Mouse (Mus musculus) Muller cell, postnatal 12 days (primary cell): ENCODE results near the gene Zdhhc6.

ENCODE experiments used
- DNase-seq: peaks from one replicate; pipeline ENCODE4 v3.0.0-alpha.2; 2015; ENCODE audit errors: inconsistent ontology term

Gene Zdhhc6

DNA sequence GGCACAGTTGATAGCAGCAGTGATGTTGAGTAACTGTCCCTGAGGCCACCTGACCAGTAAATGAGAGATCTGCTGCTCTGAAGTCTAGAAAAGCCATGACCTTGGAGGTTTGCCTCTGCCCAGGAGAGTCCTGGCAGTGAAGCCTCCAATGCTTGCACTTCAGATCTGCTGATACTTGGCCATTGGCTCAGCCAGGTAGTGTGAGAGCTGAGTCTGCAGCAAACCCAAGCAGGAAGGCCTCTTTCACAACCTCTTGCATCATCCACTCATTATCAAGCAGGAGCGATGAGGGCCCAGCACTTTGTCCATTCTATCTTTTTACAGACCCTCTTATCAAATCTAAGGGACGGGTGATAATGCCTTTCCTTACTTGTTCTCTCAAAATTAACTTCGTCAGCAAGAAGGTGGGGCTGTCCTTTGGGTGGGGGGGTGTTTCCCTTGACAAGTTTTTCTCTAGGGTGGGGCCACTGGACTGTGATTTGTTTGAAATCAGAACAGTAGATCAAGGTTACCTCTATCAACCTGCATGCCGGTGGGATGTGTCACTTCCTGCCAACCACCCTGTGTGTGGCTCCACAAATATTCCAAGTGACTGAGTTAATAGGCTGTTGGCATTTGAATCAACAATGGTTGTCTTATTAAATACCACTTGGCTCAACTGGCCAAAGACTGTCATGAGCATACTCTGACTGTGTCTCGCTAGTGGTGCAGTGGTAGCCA lies 58.0 kb downstream of the Zdhhc6 start:
- peak; percentile 83 for DNase-seq

DNA sequence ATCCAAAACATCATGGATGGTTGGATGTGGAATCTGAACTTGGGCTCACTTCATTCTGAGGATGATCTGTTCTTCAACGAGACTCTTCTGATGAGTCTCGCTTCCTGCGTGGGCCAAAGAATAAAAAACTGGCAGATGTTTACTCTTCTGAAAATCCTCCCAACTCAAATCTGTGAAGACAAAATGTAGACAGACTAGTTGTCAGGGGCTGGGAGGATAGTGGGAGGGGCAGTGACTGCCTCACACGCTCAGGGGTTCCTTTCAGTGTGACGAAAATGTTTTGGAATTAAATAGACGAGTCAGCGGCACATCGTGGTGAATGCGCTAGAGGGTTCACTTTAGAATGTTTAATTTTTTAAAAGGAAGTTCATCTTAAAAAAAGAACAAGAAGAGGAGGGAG lies 59.7 kb downstream of the Zdhhc6 start:
- DNase-seq = no peak

DNA sequence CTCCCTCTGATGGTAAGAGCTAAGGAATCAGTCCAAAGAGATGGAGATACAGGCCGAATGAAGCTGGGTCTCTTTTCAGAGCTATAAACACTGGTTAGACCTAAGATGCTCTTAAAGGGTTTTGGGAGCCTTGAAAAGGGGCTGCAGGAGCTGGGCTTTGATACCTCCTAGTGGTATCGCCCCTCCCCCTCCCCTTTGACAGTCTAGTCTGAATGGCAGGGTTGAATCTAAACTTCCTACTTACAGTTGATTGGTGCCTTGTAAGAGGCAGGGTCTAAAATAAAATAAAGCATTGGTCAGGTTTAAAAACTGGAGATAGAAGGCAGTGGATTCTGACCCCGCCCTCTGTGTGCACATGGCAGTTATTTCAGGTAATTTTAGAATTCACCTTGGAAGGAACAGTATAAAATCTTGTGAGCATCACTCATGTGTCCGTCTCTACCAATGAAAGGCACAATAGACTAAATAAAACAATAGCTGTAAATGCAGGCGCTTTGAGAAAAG lies 61.3 kb downstream of the Zdhhc6 start:
- DNase-seq = peak; percentile 66

DNA sequence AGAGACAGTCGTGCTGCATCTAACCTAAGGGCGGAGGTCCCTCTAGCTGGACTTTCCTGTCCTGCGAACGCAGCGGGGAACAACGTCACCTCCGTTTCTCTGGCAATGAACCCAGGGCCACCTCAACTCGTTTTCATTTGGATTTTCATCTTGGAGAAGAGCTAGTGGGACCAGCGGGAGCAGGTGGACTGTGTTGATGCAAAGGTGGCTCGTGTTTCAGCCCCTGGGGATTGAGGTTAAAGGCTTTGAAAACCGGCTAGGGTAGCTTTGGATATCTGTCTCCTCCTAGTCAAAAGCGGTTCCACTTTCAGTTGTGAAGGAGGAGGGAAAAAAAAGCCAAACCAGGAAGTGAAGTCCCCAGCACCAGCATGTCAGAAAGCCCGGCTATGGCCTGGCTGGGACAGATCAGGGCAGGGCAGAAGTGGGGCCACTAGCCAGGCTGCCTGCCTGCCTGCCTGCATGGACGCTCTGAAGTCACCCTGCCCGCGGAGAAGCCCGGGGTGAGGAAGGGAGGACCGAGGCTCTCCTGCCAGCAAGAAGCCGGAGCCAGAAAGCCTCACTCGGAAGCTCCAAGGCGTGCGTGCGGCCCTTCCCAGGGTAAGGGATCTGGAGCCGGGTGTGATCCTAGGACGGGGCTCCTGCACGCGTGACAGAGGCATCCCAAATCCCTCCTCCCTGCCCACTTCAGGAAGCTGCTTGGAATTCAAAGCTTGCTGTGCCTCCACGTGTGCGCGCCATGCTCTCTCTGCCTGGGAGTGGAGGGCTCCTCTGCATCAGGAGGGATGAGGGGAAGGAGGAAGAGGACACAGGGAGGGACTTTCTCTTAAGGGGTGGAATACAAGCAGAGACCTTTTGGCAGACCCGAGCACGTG lies 62.0 kb downstream of the Zdhhc6 start:
- DNase-seq = peak; percentile 78

DNA sequence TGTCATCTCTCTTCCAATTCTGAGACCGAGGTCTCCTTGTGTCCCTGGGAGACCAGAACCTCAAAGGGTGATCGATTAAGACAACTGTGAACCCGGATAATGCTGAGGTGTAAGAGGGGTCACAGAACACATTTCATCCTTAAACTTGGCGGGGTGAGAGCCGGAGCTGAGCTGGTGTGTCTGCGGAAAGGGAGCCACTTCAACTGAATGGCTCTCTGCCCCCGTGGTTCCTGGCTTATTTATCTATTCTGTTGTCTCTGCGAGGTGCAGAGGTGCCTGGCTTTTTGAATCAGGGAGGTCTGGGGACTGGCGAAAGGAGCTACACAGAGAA lies 62.6 kb downstream of the Zdhhc6 start:
- DNase-seq = no peak

DNA sequence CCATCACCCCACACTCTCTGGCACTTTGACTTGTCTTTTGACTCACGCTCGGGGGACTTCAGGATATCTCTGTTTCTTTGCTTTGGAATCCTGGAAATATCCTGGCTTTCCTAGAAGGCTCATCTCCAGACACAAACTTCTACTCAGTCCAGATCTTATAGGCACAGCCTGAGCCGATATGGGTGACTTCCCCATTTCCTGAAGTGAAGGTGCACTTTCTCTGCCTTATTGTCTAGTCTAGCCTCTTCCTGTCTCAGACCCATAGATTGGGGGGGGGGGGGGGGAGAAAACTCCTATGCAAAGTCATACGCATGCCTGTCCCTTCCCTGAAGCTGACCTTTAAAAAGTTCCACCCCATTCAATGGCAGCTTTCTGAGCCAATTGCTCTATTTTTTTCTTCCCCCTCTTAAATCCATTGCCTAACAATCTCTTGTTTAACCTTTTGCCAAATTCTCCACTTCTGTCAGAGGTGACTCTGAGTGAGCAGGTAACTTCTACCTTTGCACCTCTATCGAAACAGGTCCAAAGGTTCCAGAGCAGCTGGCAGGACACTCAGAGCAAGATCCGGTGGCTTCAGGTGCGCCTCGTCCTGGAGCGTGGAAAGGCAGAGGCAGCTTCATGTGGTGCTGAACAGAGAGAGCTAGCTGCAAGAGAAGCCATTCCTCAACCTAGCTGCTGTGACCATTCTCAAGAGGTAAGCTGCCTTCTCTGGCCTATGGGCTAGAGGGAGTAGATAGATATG lies 64.3 kb downstream of the Zdhhc6 start, which contains the start of gene Acsl5:
Gene Acsl5, plus strand, starts transcription at position 556 of the 742 bp plus-strand sequence.
- DNase-seq = no peak

DNA sequence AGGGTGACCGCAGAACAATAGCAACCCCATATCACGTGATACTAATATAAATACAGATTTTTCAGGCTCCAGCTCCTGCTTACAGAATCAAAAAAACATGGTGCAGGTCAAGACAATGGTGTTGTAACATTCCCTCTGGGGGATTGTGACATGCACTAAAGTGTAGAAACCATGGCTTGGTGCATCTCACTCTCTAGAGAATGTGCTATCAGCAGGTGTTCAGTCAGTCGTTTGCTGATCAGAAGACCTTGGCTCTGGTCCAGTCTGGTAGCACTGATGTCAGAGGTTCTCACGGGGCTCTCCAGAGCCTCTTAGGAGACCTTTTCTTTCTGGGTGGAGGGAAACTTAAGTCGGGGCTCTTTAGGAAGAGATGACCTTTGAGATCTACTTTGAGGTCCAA lies 65.4 kb downstream of the Zdhhc6 start:
- DNase-seq = no peak

DNA sequence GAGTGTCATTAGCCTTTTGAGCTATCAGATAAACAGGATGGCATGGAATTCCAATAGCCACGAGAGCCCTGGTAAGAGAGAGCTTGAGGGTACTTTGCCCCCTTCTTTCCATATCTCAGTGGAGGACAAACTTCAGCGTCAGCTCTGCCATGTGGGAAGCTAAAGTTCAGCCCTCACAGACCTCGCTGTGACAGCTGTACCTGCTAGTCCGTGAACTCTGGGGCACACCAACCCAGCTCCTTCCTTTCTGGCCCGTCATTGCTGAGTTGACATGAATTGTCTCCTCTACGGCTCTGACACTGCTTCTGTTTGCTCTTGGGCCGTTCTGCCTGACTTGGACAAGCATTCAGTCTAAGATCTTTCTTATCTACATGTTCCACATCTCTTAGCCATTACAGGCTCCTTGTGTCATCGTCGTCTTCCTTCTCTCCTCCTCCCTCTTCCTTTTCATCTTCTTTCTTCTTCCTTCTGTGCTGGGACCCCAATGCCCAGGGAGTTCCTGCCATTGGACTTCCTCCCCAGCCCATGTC lies 67.8 kb downstream of the Zdhhc6 start:
- no peak for DNase-seq

DNA sequence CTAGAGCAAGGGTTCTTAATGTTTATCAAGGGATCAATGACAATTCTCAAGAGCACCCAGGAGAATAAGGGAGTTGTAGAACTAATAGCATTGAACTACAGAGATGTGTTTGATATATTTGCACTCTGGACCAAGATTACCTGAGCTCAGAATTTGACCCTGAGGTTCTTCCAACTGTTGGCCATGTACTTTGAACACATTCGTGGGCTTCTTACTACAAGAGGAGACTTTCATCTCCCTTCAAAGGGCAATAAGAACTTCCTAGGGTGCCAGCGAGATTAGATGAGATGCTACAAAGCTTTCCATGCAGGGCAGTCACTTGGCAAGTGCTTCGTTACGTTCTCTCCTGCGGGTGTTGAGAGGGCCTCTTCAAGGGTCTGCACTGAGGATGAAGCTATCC lies 68.3 kb downstream of the Zdhhc6 start:
- no peak for DNase-seq

DNA sequence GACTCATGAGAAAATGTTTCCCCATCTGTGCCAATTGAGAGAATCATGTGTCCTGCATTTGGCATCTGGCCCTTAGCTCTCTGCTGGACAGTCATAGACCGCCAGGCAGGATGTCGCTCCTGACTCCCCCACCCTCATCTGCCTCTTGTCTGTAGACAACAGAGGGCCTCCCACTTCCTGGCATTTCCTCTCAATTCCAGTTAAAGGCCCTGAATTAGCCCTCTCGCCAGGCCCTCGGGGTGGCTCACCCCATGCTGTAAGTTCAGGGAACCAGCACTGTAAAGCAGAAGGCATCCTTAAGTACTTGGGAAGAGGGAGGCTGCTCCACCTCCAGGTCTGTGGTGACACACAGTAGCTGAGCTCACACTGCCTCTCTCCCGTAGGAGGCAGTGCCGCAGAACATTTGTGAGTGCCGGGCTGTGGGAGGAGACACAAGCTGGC lies 71.0 kb downstream of the Zdhhc6 start:
- peak; percentile 78 for DNase-seq

DNA sequence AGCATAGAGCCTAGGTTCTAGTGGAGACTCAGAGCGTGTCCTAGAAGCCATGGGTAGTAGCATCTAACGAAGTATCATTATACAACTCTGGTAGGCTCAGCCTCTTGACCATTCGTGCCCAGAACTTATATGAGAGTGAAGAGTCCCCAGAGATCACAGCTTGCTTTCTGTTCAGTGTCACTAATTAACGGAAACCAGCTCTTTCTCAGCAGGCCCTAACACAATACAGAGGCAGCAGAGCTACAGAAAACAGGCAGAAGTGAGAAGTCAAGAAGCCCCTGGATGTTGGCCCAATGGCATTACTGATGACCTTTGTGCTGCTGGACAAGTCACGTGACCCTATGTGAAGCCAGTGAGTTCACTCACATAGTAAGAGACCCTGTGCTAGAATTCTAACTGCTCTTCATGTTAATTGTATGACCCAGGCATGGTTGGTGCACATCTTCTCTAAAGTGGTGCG lies 74.6 kb downstream of the Zdhhc6 start, which contains the start of gene Gucy2g:
Gene Gucy2g, minus strand, starts transcription at position 51 of the 460 bp plus-strand sequence.
- DNase-seq = no peak

DNA sequence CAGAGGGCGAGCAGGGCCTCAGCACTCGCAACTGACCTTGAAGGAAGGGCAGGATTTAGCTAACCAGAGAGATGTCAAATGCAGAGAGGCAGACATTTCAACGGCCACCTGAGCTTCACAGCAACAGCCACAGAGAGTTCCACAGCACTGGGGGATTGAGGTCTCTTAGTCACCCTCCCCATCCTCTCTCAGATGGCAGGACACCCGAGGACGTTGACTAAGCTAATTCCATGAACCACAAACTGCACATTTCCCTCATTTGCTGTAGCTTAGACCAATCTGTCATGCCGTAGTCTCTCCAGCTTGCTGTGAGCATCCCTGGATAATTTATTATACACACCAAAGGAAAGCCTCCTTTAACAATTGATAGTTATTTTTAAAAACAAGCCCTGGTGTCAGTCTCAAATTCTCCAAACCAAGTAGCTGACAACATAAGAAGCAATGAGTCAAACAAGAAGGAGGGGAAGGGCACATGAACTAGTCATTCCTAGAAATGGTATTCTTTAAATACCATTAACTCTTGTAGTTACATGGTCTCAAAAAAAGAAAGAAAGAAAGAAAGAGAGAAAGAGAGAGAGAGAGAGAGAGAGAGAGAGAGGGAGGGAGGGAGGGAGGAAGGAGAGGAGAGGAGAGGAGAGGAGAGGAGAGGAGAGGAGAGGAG lies 75.9 kb downstream of the Zdhhc6 start:
- no peak for DNase-seq

DNA sequence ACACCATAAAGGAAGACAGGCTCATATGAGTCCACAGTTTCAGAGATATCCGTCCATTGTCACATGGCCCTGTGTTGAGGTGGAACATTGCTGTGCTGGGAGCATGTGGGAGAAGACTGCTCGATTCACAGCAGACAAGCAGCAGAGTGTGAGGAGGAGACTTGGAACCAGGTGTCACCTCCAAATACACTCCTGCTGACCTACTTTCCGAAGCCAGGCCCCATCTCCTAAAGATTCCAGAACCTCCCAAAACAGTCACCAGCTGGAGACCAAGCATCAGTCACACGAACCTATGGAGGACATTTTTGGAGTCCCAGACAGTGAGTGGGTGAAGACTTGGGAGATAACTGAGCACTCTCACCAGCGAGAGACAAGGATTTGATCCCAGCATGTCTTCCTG lies 79.3 kb downstream of the Zdhhc6 start:
- DNase-seq = no peak

DNA sequence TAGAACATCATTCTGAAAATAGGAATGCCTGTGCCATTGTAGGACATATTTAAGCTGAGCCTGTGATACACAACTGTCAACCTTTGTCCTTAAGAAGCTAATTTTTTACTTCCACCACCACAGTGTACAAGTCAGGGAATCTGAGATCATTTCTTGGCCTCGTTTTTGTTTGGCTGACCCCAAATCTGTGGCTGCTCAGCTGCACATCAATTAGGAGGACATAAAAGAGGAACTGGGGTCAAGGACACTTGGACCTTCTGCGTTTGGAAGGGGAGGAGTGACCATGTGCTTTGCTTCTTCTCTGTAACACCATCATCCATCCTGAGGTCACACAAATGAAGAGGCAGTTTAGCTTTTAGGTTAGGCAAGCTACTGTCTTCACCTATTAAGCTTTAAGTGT lies 79.8 kb downstream of the Zdhhc6 start:
- DNase-seq = no peak

DNA sequence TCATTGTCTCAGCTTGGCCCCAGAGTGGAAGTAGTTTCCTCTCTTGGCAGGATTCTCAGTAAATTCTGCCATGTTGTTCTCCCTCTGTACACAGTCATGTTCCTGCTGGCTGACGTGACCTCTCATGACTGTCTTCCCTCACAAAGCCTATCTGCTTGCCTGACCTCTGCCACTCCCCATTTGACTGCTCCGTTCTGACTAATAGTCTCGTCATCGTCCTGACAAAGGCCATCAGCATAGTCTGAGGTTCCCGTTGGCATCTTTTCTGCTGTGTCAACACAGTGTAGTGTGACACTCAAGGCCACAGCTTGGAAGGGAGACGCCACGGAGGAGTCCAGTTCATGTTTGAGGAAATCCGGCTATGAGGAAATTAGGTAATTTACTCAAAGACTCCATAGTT lies 83.7 kb downstream of the Zdhhc6 start:
- DNase-seq = peak; percentile 81

DNA sequence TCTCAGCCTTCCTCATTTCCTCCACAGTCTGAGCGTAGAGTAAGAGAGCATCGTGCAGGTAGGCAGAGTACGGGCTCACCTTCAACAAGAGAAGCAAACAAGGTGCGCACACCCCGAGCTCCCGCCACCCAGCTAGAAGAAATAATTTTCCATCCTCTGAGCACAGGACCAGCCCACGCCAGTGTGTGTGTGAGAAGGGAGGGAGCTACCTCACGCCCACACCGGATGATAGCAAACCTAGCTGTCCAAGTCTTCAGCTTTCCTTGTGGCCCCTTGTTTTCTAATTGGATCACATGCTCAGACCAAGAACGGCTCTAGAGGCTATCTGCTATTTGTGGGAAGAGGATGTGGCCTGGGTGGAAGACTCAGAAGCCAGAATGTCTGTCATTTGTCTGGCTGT lies 84.8 kb downstream of the Zdhhc6 start:
- DNase-seq = no peak

DNA sequence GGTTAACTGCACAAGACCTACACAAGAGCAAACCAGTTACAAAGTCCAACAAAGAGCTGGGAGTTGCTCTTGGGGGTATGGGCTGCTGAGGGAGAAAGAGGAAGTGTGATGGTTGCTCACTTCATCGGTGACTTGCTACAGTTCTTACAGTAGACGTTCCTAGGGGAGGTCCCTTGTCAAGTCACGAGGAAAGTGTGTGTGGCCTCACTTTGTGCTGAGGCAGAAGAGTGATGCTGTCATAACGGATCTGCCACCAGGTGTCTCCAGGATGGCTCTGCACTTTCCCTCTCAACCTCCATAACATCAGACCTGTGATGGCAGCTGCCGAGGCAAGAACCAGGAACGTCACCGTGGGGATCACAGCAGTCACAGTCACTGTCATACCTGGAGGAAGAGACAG lies 88.7 kb downstream of the Zdhhc6 start:
- DNase-seq = no peak

DNA sequence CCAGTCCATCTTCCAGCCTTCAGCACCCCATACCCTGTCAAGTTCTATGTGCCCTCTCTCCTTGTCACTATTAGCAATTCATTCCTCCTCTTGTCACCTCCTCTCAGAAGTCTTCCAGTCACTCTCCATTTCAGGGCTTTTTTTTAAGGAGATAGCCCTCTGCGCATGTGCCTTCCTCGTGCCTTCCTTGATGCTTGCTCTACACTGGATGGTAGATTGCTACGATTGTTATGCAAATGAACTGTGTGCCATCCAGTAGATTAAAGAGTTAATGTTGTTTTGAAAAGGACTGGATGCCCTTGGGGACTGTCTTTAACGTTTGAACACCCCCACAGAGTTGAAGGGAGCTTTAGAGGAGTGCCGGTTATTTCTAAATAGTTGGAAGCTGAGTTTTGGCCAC lies 89.2 kb downstream of the Zdhhc6 start:
- DNase-seq = no peak

DNA sequence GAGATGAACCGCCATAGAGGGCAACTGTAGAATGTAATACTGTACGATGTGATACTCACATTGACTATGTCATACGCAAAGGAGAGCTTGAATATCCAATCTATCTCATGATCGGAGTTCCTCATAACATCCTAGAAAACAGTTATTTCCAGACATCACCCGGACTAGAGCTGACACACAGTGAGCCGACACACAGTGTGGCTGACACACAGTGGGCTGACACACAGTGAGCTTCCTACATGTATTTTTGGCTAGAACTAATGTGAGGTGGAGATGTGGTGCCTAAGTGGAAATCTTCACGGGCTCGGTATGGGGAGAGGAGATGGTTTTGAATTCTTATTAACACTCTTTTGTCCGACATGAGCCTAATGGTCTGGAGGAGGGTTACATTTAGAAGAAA lies 93.6 kb downstream of the Zdhhc6 start:
- DNase-seq = no peak
